Mouse (Mus musculus): ENCODE data around the gene Dnajc9.
A peak's percentile ranks its signal among the peaks of the same experiment; 100 is the strongest.

Gene Dnajc9

GRCm38 (mm10) chr14:20363230-20363629 is 25.5 kb downstream of the Dnajc9 start:
- DNase-seq (ENCODE audit: extremely low spot score, low spot score): no peak

- DNase-seq (ENCODE audit: extremely low spot score, low spot score): peak; percentile 95
Observed at GRCm38 (mm10) chr14:20347991-20348541, 40.6 kb downstream of the Dnajc9 start, which contains the start of the genes Ecd and Fam149b. Ecd (minus strand) TSS chr14:20348121. Fam149b (plus strand) TSS chr14:20348162.

- DNase-seq (ENCODE audit: extremely low spot score, low spot score): no peak
Observed at GRCm38 (mm10) chr14:20347441-20347990, 41.2 kb downstream of the Dnajc9 start.

GRCm38 (mm10) chr14:20345885-20346284 is 42.8 kb downstream of the Dnajc9 start:
- no peak for DNase-seq (ENCODE audit: extremely low spot score, low spot score)

GRCm38 (mm10) chr14:20340866-20341265 is 47.8 kb downstream of the Dnajc9 start:
- DNase-seq (ENCODE audit: extremely low spot score, low spot score): no peak

GRCm38 (mm10) chr14:20340149-20340548 is 48.6 kb downstream of the Dnajc9 start:
- DNase-seq (ENCODE audit: extremely low spot score, low spot score): peak; percentile 14

- no peak for DNase-seq (ENCODE audit: extremely low spot score, low spot score)
Observed at GRCm38 (mm10) chr14:20339415-20339814, 49.3 kb downstream of the Dnajc9 start.
